Mouse (Mus musculus): ENCODE results near the gene Shank2. TPM values are rescaled to one million over a fixed set of nuclear protein-coding genes. Genes with fewer than 3 reads are reported as not detected.

The Shank2 gene
- polyA plus RNA-seq, 1 experiment from 2014 or later, result 16.1 TPM

DNA sequence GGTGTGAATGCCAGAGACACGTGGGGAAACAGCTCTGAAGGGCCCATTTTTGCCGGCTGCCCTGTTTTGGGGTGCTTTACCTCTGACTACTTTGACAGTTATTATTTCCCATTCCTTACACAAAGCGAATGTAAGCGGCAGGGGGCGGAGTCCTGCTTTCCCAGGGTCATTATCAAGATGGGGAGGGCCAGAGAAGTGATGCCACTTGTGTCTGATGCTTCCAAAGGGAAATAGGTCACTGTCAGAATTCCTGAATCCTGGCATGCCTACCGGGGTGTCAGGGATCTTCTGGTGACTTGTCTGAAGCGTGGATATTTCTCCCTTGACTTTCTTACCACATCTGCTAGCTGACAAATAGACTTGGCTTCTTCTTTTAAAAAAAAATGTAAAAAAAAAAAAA lies 173.3 kb downstream of the Shank2 start:
- peak overlapping the region; percentile 75 for H3K9ac ChIP-seq (replicated peaks; ENCODE audit: low read depth, low read length)

DNA sequence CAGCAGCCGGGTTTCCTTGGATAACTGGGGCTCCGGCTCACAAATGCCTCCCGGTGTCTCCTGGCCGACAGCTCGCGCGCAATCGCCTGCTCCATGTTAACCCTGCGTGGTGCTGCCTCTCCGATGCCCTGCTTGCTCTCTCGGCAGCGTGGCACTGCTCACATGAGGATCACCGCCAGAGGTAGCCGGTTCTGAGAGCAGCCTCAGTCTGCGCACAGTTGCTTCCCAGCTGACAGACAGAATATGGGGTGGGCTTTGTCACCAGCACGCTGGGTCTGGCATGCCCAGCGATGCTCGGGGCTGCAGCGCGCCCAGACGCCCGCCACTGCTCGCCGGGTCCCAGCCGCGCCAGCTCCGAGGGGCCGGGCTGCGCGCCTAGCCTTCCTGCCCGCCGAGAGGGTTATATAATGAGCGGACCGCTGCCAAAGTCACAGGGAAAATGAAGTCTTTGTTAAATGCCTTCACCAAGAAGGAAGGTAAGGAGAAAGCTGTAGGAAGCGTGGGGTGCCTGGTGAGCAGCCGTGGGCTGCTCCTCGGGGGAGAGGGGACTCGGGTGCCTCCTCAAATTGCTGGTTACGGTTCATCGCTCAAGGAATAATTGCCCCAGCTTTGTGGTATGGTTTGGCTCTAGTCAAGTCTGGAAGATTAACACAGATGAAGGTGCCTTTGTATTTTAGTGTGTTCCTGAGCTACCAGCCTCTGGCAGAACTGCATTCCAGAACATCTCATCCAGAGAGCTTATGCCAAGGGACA lies 173.9 kb downstream of the Shank2 start:
- Histone ChIP-seq H3K36me3 (ENCODE audit: control insufficient read depth, insufficient read depth, low read length) (no peaks in the 10 kb centered on the region), H3K27me3 (ENCODE audit: control insufficient read depth, insufficient read depth, low read length) (0 out of 2 replicates have a peak, but pooled peaks cover 4% of the 10 kb centered on the region), H3K4me3 (ENCODE audit: low read depth, low read length) (peak overlapping the region; percentile 46), H3K9ac (replicated peaks; ENCODE audit: low read depth, low read length) (peak overlapping the region; percentile 75), H3K27ac (ENCODE audit: low read depth, low read length) (peak overlapping the region; percentile 93), H3K9me3 (ENCODE audit: control insufficient read depth, low read length) (no peaks in the 10 kb centered on the region), H3K4me1 (ENCODE audit: control insufficient read depth, insufficient read depth, low read length) (peaks cover 18% of the 10 kb centered on the region; the same call in 1 of the 2 replicates), H3K4me2 (ENCODE audit: low read depth, low read length) (peak overlapping the region; percentile 72)
- ATAC-seq (ENCODE audit: low read depth), result peak; percentile 78
- 2% methylated on average over 40 of the region's 40 CpGs for WGBS

More for the DNA sequence above, 173.3 kb downstream of the Shank2 start:
- 24% methylated on average over 7 of the region's 7 CpGs for WGBS
- H3K27ac ChIP-seq (ENCODE audit: low read depth, low read length), result peak overlapping the region; percentile 93
- H3K9me3 ChIP-seq (ENCODE audit: control insufficient read depth, low read length), result no peaks in the 10 kb centered on the region
- no peaks in the 10 kb centered on the region for H3K36me3 ChIP-seq (ENCODE audit: control insufficient read depth, insufficient read depth, low read length)
- H3K27me3 ChIP-seq (ENCODE audit: control insufficient read depth, insufficient read depth, low read length), result 0 out of 2 replicates have a peak, but pooled peaks cover 4% of the 10 kb centered on the region
- peak overlapping the region; percentile 72 for H3K4me2 ChIP-seq (ENCODE audit: low read depth, low read length)
- no peak for ATAC-seq (ENCODE audit: low read depth)
- H3K4me1 ChIP-seq (ENCODE audit: control insufficient read depth, insufficient read depth, low read length), result peaks cover 18% of the 10 kb centered on the region; the same call in 1 of the 2 replicates
- peak overlapping the region; percentile 46 for H3K4me3 ChIP-seq (ENCODE audit: low read depth, low read length)

DNA sequence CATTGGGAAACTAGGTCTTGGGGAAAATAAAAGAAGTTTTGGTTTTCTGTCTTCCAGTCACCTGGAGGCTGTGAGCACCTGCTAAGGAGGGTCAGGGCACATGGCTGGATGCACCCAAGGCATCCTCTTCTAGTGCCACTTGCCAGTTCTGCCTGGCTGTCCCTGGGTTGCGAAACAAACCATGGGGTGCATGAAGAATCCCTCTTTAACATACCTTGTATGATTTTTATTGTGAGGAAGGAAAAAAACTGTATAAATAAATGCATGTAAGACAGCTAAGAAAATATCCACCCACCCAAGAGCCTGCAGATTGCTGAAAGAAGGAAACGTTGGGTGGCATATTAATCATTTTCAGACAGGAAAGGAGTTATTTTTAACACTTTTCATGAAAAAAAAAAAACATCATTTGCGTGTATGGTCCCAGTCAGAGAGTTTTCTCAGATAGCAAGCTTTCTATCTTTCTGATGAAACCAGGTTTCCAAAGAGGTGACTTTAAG lies 174.6 kb downstream of the Shank2 start:
- H3K4me2 ChIP-seq (ENCODE audit: low read depth, low read length), result peak overlapping the region; percentile 72
- H3K9me3 ChIP-seq (ENCODE audit: control insufficient read depth, low read length), result no peaks in the 10 kb centered on the region
- H3K36me3 ChIP-seq (ENCODE audit: control insufficient read depth, insufficient read depth, low read length), result no peaks in the 10 kb centered on the region
- no peak for ATAC-seq (ENCODE audit: low read depth)
- peak overlapping the region; percentile 93 for H3K27ac ChIP-seq (ENCODE audit: low read depth, low read length)
- 60% methylated on average over 3 of the region's 3 CpGs for WGBS
- H3K9ac ChIP-seq (replicated peaks; ENCODE audit: low read depth, low read length), result peak overlapping the region; percentile 75
- 0 out of 2 replicates have a peak, but pooled peaks cover 4% of the 10 kb centered on the region for H3K27me3 ChIP-seq (ENCODE audit: control insufficient read depth, insufficient read depth, low read length)
- peaks cover 18% of the 10 kb centered on the region; the same call in 1 of the 2 replicates for H3K4me1 ChIP-seq (ENCODE audit: control insufficient read depth, insufficient read depth, low read length)
- H3K4me3 ChIP-seq (ENCODE audit: low read depth, low read length), result peak overlapping the region; percentile 46

DNA sequence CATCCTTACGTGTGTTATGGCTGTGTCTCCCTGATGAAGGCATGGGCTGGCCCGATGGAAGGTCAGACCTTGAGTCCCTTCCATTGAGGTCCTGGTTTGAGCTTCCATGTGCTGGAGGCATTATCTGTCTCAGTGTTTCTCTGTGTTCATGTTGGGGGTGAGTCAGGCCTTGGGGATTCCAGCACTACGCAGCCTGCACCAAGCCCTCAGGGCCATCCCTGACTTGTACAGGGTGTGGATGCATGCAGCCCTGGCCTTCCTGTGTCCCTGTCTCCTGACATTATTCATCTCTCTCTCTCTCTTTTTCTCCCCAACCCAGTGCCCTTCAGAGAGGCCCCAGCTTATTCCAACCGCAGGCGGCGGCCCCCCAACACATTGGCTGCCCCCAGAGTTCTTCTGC lies 177.7 kb downstream of the Shank2 start:
- 0 out of 2 replicates have a peak, but pooled peaks cover 4% of the 10 kb centered on the region for H3K27me3 ChIP-seq (ENCODE audit: control insufficient read depth, insufficient read depth, low read length)
- no peak overlapping the region for H3K27ac ChIP-seq (ENCODE audit: low read depth, low read length)
- no peak overlapping the region for H3K4me2 ChIP-seq (ENCODE audit: low read depth, low read length)
- no peak overlapping the region for H3K9ac ChIP-seq (replicated peaks; ENCODE audit: low read depth, low read length)
- peaks cover 18% of the 10 kb centered on the region; the same call in 1 of the 2 replicates for H3K4me1 ChIP-seq (ENCODE audit: control insufficient read depth, insufficient read depth, low read length)
- WGBS, result 97% methylated on average over 6 of the region's 6 CpGs
- no peaks in the 10 kb centered on the region for H3K36me3 ChIP-seq (ENCODE audit: control insufficient read depth, insufficient read depth, low read length)
- no peaks in the 10 kb centered on the region for H3K9me3 ChIP-seq (ENCODE audit: control insufficient read depth, low read length)
- ATAC-seq (ENCODE audit: low read depth), result no peak
- no peak overlapping the region for H3K4me3 ChIP-seq (ENCODE audit: low read depth, low read length)

DNA sequence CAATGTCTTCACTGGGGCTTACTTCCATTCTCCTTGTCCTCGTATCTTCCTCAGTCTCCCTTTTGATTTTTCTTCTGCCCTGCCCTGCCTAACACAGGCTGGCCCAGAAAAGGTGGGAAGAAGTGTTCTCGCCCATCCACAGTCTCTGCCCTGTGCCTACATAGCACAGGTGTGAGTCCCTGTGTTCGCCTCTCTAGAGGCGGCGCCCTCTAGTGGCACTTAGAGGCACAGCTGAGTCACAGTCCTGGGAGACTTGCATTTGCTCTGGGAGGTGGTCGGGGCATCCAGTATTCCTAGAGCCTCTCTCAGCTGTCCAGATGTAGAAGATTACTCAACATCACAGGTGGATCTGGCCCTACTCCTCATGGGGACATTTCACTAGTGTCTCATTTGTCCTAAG lies 179.2 kb downstream of the Shank2 start:
- H3K27ac ChIP-seq (ENCODE audit: low read depth, low read length), result no peak overlapping the region
- WGBS, result 15% methylated on average over 6 of the region's 6 CpGs
- H3K4me2 ChIP-seq (ENCODE audit: low read depth, low read length), result no peak overlapping the region
- ATAC-seq (ENCODE audit: low read depth), result peak; percentile 67; the same call in 1 of the 2 replicates
- H3K4me1 ChIP-seq (ENCODE audit: control insufficient read depth, insufficient read depth, low read length), result peaks cover 9% of the 10 kb centered on the region; the same call in 1 of the 2 replicates
- no peak overlapping the region for H3K4me3 ChIP-seq (ENCODE audit: low read depth, low read length)
- no peaks in the 10 kb centered on the region for H3K36me3 ChIP-seq (ENCODE audit: control insufficient read depth, insufficient read depth, low read length)
- no peaks in the 10 kb centered on the region for H3K9me3 ChIP-seq (ENCODE audit: control insufficient read depth, low read length)
- H3K27me3 ChIP-seq (ENCODE audit: control insufficient read depth, insufficient read depth, low read length), result no peaks in the 10 kb centered on the region
- H3K9ac ChIP-seq (replicated peaks; ENCODE audit: low read depth, low read length), result no peak overlapping the region

DNA sequence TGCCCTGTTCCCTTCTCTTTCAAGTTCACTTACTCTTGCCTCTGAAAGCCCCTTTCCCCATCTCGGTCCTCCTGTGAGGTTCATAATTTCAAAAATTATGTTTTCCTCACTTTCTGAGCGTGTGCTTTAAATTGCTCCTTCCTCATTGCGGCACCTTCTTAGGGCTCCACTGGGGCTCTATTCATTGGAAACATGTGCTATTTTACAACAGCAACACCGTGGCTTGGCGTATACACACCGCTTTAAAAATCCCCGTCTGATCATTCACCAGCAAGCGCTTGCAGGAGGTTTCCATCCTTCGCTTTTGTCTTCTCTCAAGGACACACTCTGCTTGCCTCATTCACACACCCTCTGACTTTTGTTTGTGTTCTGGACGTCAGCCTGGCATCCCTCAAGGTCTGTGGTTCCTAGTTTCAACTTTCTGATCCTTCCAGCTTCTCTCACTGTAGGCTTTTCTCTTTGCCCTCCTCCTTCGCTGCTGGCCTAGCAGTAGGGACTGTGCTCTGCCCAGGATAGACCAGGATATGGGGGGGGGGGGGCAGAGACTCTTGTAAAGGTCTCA lies 186.2 kb downstream of the Shank2 start:
- 55% methylated on average over 11 of the region's 11 CpGs for WGBS
- Histone ChIP-seq H3K27me3 (ENCODE audit: control insufficient read depth, insufficient read depth, low read length) (no peaks in the 10 kb centered on the region), H3K4me3 (ENCODE audit: low read depth, low read length) (no peak overlapping the region), H3K27ac (ENCODE audit: low read depth, low read length) (no peak overlapping the region), H3K4me2 (ENCODE audit: low read depth, low read length) (no peak overlapping the region), H3K36me3 (ENCODE audit: control insufficient read depth, insufficient read depth, low read length) (no peaks in the 10 kb centered on the region), H3K9ac (replicated peaks; ENCODE audit: low read depth, low read length) (no peak overlapping the region), H3K4me1 (ENCODE audit: control insufficient read depth, insufficient read depth, low read length) (no peaks in the 10 kb centered on the region), H3K9me3 (ENCODE audit: control insufficient read depth, low read length) (no peaks in the 10 kb centered on the region)
- ATAC-seq (ENCODE audit: low read depth), result no peak

DNA sequence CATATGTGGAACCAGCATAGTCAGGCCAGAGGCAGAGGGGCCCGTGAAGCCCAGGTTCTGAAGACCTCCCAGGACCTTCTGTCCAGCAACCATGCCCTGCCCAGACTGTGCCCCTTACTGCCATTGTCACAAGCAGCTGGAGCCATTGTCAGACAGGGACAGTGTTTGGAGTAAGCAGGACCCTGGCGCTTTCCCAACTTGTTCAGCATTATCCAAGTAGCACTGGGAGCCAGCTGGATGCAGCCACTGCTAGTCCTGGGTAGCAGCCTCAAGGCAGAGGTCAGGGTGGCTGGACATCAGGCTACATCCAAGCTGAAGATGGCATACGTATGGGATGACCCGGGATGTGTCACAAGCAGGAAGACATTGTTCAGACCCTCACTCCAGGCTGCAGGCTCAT lies 187.7 kb downstream of the Shank2 start:
- Histone ChIP-seq H3K4me2 (ENCODE audit: low read depth, low read length) (no peak overlapping the region), H3K9me3 (ENCODE audit: control insufficient read depth, low read length) (no peaks in the 10 kb centered on the region)

DNA sequence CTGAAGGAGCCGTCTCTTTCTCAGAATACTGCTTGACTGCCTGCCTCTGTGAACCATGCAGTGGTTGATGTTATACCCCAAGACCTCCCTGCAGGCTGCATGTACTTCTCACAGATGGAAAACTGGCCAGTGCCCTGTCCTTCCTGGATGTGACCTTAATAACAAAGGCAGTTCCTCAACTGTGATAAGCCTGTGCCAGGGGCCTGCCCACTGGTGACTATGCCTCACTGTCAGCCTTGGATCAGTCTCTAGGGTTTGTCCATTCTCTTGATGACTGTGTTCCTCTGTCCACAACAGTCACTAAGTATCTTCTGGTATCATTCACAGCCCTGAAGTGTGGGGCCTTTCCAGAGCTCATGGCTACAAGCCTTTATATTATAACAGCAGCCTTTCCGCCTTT lies 196.8 kb downstream of the Shank2 start:
- WGBS, result 92% methylated on average over 2 of the region's 2 CpGs
- peaks cover 5% of the 10 kb centered on the region; the same call in 1 of the 2 replicates for H3K4me1 ChIP-seq (ENCODE audit: control insufficient read depth, insufficient read depth, low read length)
- no peaks in the 10 kb centered on the region for H3K27me3 ChIP-seq (ENCODE audit: control insufficient read depth, insufficient read depth, low read length)
- no peak overlapping the region for H3K4me3 ChIP-seq (ENCODE audit: low read depth, low read length)
- H3K4me2 ChIP-seq (ENCODE audit: low read depth, low read length), result no peak overlapping the region
- H3K9me3 ChIP-seq (ENCODE audit: control insufficient read depth, low read length), result no peaks in the 10 kb centered on the region
- H3K36me3 ChIP-seq (ENCODE audit: control insufficient read depth, insufficient read depth, low read length), result no peaks in the 10 kb centered on the region
- ATAC-seq (ENCODE audit: low read depth), result no peak
- no peak overlapping the region for H3K27ac ChIP-seq (ENCODE audit: low read depth, low read length)
- no peak overlapping the region for H3K9ac ChIP-seq (replicated peaks; ENCODE audit: low read depth, low read length)

More for the DNA sequence above, 187.7 kb downstream of the Shank2 start:
- no peak for ATAC-seq (ENCODE audit: low read depth)
- H3K4me1 ChIP-seq (ENCODE audit: control insufficient read depth, insufficient read depth, low read length), result no peaks in the 10 kb centered on the region
- no peak overlapping the region for H3K4me3 ChIP-seq (ENCODE audit: low read depth, low read length)
- no peaks in the 10 kb centered on the region for H3K36me3 ChIP-seq (ENCODE audit: control insufficient read depth, insufficient read depth, low read length)
- no peak overlapping the region for H3K27ac ChIP-seq (ENCODE audit: low read depth, low read length)
- H3K27me3 ChIP-seq (ENCODE audit: control insufficient read depth, insufficient read depth, low read length), result no peaks in the 10 kb centered on the region
- no peak overlapping the region for H3K9ac ChIP-seq (replicated peaks; ENCODE audit: low read depth, low read length)
- 87% methylated on average over 4 of the region's 4 CpGs for WGBS
